Mouse (Mus musculus) MEL (cell line): ENCODE measurements at regions not wholly inside any gene's neighbourhood (a gene's known extent, or its start where the extent isn't known, plus 50 kb on each side); places are given as distances from the start of the nearest gene placed in this dataset.

Experiments
- CTCF ChIP-seq, 3 experiments: IDR thresholded peaks in 2 of 3; conservative IDR thresholded peaks in 1 of 3; 2 replicates each; pipeline ENCODE4 v1.5.1; 2011 to 2012; ENCODE audit warnings: low read length in 3 of 3, low read depth in 2 of 3, mild to moderate bottlenecking in 2 of 3, improper control_type of control experiment in 1 of 3, inconsistent platforms in 1 of 3, mixed read lengths in 1 of 3, moderate library complexity in 1 of 3; ENCODE audit not compliant: control insufficient read depth in 1 of 3, insufficient read depth in 1 of 3, poor library complexity in 1 of 3, severe bottlenecking in 1 of 3
- EP300 ChIP-seq, 2 experiments: IDR thresholded peaks; 2 replicates each; pipeline ENCODE4 v1.6.1; 2011; ENCODE audit warnings: improper control_type of control experiment in 2 of 2, low read length in 2 of 2, low read depth in 1 of 2, mild to moderate bottlenecking in 1 of 2
- GABPA ChIP-seq: IDR thresholded peaks from 2 replicates; pipeline ENCODE4 v1.6.1; 2012; ENCODE audit warnings: low read depth, mild to moderate bottlenecking, inconsistent platforms, low read length, improper control_type of control experiment, moderate library complexity
- POLR2A ChIP-seq, 2 experiments: IDR thresholded peaks; 2 replicates each; pipeline ENCODE4 v1.6.1; 2011 to 2012; ENCODE audit warnings: low read length in 2 of 2, mild to moderate bottlenecking in 2 of 2, control low read depth in 1 of 2, improper control_type of control experiment in 1 of 2, low read depth in 1 of 2, moderate library complexity in 1 of 2; ENCODE audit not compliant: control insufficient read depth in 1 of 2, insufficient read depth in 1 of 2, poor library complexity in 1 of 2

DNA sequence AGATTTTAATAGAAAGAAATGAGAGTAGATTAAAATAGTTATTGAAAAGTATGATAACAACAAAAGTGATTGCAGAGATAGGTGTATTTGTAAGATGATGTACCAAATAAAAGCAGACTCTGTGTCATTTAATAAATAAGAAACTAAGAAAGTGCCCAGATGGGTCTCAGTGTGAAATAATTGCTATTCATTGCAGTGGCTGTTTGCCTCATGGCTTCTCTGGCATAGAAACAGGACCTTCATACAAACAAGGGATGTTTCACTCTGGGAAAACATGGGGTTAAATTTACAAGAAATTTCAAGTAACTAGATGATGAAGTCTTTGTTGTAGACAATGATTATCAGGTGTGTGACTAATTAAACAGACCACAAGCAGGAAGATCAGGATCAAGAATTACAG lies 1279.1 kb upstream of the Cited2 start:
- no peak for TF ChIP-seq GABPA
- no peak for TF ChIP-seq EP300 (IDR thresholded peaks at IDR 0.05; ENCODE audit: low read depth in 1 of 2, low read length in 2 of 2)
- no peak for TF ChIP-seq CTCF (IDR thresholded peaks at IDR 0.05 in 2 of 3, conservative IDR thresholded peaks at IDR 0.05 in 1 of 3; ENCODE audit: control insufficient read depth in 1 of 3, insufficient read depth in 1 of 3, low read depth in 2 of 3, low read length in 3 of 3, poor library complexity in 1 of 3, severe bottlenecking in 1 of 3)
- TF ChIP-seq POLR2A (IDR thresholded peaks at IDR 0.05; ENCODE audit: control insufficient read depth in 1 of 2, insufficient read depth in 1 of 2, low read depth in 1 of 2, low read length in 2 of 2, poor library complexity in 1 of 2) = no peak
